Mouse (Mus musculus) midbrain, embryonic 16.5 days (tissue): ENCODE data around the gene Cnga3. TPM values are rescaled to one million over a fixed set of nuclear protein-coding genes. Genes with fewer than 3 reads are reported as not detected.
A peak's percentile ranks its signal among the peaks of the same experiment; 100 is the strongest.

ENCODE experiments used
- ATAC-seq: fragments of 200-750 bp; cut with Nextera tagmentation; 2 replicates; pipeline ENCODE4 v1.8.0; 2017; ENCODE audit warnings: moderate TSS enrichment
- H3K27ac ChIP-seq: fragments of 300-500 bp; sonication (generic); 2 replicates; pipeline ENCODE4 v1.5.1; 2014; ENCODE audit warnings: mild to moderate bottlenecking, low read length, mixed read lengths
- H3K27me3 ChIP-seq: fragments of 300-500 bp; sonication (generic); 2 replicates; pipeline ENCODE4 v1.6.1; 2014; ENCODE audit warnings: low read depth, low read length, mixed read lengths; ENCODE audit not compliant: control insufficient read depth, insufficient read depth
- H3K36me3 ChIP-seq: fragments of 300-500 bp; sonication (generic); 2 replicates; pipeline ENCODE4 v1.6.1; 2014; ENCODE audit warnings: mild to moderate bottlenecking, low read length, moderate library complexity, mixed read lengths; ENCODE audit not compliant: control insufficient read depth, insufficient read depth
- H3K4me1 ChIP-seq: fragments of 300-500 bp; sonication (generic); 2 replicates; pipeline ENCODE4 v1.6.1; 2014; ENCODE audit warnings: mild to moderate bottlenecking, low read length, mixed read lengths; ENCODE audit not compliant: control insufficient read depth, insufficient read depth
- H3K4me2 ChIP-seq: fragments of 300-500 bp; sonication (generic); 2 replicates; pipeline ENCODE4 v1.6.1; 2014; ENCODE audit warnings: mild to moderate bottlenecking, low read length, mixed read lengths
- H3K4me3 ChIP-seq: fragments of 300-500 bp; sonication (generic); 2 replicates; pipeline ENCODE4 v1.5.1; 2014; ENCODE audit warnings: low read depth, mild to moderate bottlenecking, low read length, moderate library complexity, mixed read lengths
- H3K9ac ChIP-seq: fragments of 300-500 bp; sonication (generic); 2 replicates; pipeline ENCODE4 v1.6.1; 2014; ENCODE audit warnings: low read depth, low read length, mixed read lengths
- H3K9me3 ChIP-seq: fragments of 300-500 bp; sonication (generic); replicated peaks from 2 replicates; pipeline ENCODE4 v1.6.1; 2014; ENCODE audit warnings: mild to moderate bottlenecking, low read length, mixed read lengths; ENCODE audit not compliant: control insufficient read depth, poor library complexity, severe bottlenecking
- WGBS: fragments of 180-500 bp; shearing (Covaris S2); extraction: QIAGEN DNeasy Blood & Tissue Kit; methylation state at CpG from one replicate; pipeline ENCODE4 v1.1.7; 2014; 5-methylcytosine and 5-hydroxymethylcytosine counted together
- polyA plus RNA-seq: library from polyadenylated mRNA; unstranded; fragments of >200 nt; fragmentation: Nextera tagmentation; extraction: Ambion mirVana; gene quantifications from 2 replicates; pipeline ENCODE4 v1.2.1, GENCODE M21; 2015

Gene Cnga3
- 0.38 and 0.62 TPM in 2 replicates for polyA plus RNA-seq

DNA sequence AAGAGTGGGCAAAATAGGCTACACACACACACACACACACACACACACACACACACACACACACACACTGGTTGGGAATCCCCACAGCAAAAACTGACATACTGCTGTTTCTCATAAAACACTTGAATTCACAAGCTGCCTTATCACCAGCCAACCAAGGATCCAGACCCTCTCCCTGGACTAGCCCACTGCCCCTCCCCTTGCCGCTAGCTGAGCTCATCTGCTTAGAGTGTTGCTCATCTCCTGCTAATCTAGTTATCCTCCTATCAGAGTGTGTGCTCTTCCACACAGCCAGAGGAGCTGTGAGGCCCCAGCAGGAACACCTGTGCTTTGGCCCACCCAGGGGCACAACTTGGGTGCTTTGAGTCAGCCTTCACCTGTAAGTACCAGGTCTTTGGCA, at the start of gene Cnga3:
Cnga3 (plus strand) TSS at position 291 of the 400 bp plus-strand sequence.
- H3K9ac ChIP-seq = no peak within 1 kb of the TSS
- peaks cover 10% of the 10 kb centered on the region; the same call in 1 of the 2 replicates for H3K4me1 ChIP-seq
- H3K4me2 ChIP-seq = no peak within 1 kb of the TSS
- H3K4me3 ChIP-seq = no peak within 1 kb of the TSS
- no peaks in the 10 kb centered on the region for H3K9me3 ChIP-seq
- 23% methylated on average over 1 of the region's 1 CpGs for WGBS
- no peaks in the 10 kb centered on the region for H3K27me3 ChIP-seq
- no peaks in the 10 kb centered on the region for H3K36me3 ChIP-seq
- H3K27ac ChIP-seq = no peak within 1 kb of the TSS
- ATAC-seq = 0 out of 2 replicates have a peak, but pooled peaks have one; percentile 58

DNA sequence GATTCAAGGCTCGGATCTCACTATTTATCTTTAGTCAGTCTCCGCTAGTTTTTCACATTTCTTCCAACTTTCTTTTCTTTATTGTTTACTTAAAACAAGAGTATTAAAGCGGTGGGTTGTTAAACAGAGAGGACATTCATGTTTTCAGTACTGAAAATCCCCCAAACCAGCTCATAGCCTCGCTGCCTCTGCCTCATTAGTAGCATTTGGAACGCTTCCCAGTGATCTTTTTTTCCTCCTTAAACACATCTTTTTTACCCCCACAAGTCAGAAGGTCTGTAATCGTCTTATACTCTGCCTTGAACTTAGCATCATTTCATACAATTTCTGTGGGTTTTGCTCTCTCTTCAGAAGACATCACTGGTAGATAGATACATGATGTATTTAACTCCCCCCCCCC, 48.2 kb upstream of the Cnga3 start:
- 51% methylated on average over 6 of the region's 6 CpGs for WGBS
- Histone ChIP-seq H3K4me2 (no peak overlapping the region), H3K27ac (no peak overlapping the region), H3K9ac (no peak overlapping the region), H3K4me3 (no peak overlapping the region), H3K4me1 (no peaks in the 10 kb centered on the region), H3K27me3 (no peaks in the 10 kb centered on the region), H3K36me3 (no peaks in the 10 kb centered on the region), H3K9me3 (no peaks in the 10 kb centered on the region)
- no peak for ATAC-seq

DNA sequence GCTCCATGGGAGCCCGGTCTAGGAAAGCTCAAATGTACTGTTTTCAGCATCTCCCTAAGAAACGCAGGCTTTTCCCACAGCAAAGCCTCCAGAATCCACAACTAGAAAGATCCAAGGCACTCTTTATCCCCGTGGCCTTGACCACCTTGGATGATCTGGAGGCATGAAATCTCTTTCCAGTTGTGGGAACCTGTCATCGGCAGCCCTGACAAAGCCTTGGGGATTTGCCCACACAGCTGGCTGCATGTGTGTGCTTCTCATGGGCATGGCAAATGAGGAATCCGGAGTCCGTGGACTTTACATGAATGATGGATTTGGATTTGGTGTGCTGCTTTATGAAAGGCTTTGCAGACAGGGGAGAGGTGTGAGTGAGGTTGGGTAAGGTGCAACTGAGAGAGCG, 46.3 kb upstream of the Cnga3 start:
- ATAC-seq = no peak
- H3K27me3 ChIP-seq = no peaks in the 10 kb centered on the region
- no peak overlapping the region for H3K4me3 ChIP-seq
- H3K4me1 ChIP-seq = no peaks in the 10 kb centered on the region
- no peak overlapping the region for H3K27ac ChIP-seq
- H3K9me3 ChIP-seq = no peaks in the 10 kb centered on the region
- no peak overlapping the region for H3K9ac ChIP-seq
- 66% methylated on average over 7 of the region's 7 CpGs for WGBS
- H3K36me3 ChIP-seq = no peaks in the 10 kb centered on the region
- no peak overlapping the region for H3K4me2 ChIP-seq

GRCm38 (mm10) chr1:37177874-37178273, 36.4 kb upstream of the Cnga3 start:
- H3K4me2 ChIP-seq = no peak overlapping the region
- ATAC-seq = no peak
- WGBS = 92% methylated on average over 2 of the region's 2 CpGs
- no peak overlapping the region for H3K27ac ChIP-seq
- no peaks in the 10 kb centered on the region for H3K4me1 ChIP-seq
- H3K36me3 ChIP-seq = no peaks in the 10 kb centered on the region
- no peaks in the 10 kb centered on the region for H3K9me3 ChIP-seq
- H3K9ac ChIP-seq = no peak overlapping the region
- H3K4me3 ChIP-seq = no peak overlapping the region
- H3K27me3 ChIP-seq = no peaks in the 10 kb centered on the region

DNA sequence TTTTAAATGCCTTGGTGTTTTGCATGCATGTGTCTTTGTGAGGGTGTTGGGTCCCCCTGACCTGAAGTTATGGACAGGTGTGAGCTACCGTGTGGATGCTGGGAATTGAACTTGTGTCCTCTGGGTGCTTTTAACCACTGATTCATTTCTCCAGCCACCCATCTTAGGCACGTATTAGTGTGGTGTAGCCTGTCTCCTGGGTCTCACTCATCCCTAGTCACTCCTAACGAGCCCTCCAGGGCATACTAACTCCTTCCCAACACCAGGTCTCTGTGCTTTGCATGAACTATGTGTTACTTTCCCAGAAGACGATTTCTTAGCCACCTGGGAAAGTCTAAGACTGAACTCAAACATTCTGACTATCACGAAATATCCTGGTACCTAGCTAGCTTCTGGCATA, 34.4 kb upstream of the Cnga3 start:
- H3K4me2 ChIP-seq = no peak overlapping the region
- 0 out of 2 replicates have a peak, but pooled peaks cover 3% of the 10 kb centered on the region for H3K4me1 ChIP-seq
- no peak overlapping the region for H3K9ac ChIP-seq
- 62% methylated on average over 5 of the region's 5 CpGs for WGBS
- no peak for ATAC-seq
- no peak overlapping the region for H3K27ac ChIP-seq
- no peaks in the 10 kb centered on the region for H3K9me3 ChIP-seq
- no peaks in the 10 kb centered on the region for H3K36me3 ChIP-seq
- no peak overlapping the region for H3K4me3 ChIP-seq
- no peaks in the 10 kb centered on the region for H3K27me3 ChIP-seq

DNA sequence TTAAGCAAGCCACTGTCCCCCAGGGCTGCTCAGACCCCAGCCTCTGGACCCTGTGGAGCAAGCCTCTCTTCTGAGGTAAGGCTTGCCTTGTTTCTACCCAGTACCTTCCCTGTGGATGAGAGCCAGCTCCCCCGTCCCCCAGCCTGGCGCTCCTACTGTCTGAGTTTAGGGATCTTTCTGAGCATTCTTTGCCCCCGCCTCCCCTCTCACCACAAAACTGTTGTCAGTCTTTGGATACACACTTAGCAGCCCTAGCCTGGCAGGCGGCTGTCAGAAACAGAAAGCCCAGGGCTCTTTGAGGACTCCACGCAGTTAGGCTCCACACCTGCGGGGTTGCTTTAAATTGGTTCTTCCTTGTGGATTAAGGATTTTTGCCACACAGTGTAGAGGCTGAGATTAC, 27.2 kb upstream of the Cnga3 start:
- WGBS = 49% methylated on average over 6 of the region's 6 CpGs
- H3K4me2 ChIP-seq = no peak overlapping the region
- no peak overlapping the region for H3K9ac ChIP-seq
- H3K27me3 ChIP-seq = no peaks in the 10 kb centered on the region
- no peaks in the 10 kb centered on the region; the same call in 1 of the 2 replicates for H3K9me3 ChIP-seq
- H3K4me1 ChIP-seq = 0 out of 2 replicates have a peak, but pooled peaks cover 3% of the 10 kb centered on the region
- no peak overlapping the region for H3K4me3 ChIP-seq
- ATAC-seq = no peak
- no peak overlapping the region for H3K27ac ChIP-seq
- no peaks in the 10 kb centered on the region for H3K36me3 ChIP-seq

- no peaks in the 10 kb centered on the region for H3K36me3 ChIP-seq
- ATAC-seq = no peak
- no peak overlapping the region for H3K9ac ChIP-seq
- WGBS = 65% methylated on average over 4 of the region's 4 CpGs
- H3K4me1 ChIP-seq = no peaks in the 10 kb centered on the region
- H3K4me2 ChIP-seq = no peak overlapping the region
- no peaks in the 10 kb centered on the region; the same call in 1 of the 2 replicates for H3K9me3 ChIP-seq
- H3K27me3 ChIP-seq = no peaks in the 10 kb centered on the region
- H3K27ac ChIP-seq = no peak overlapping the region
- no peak overlapping the region for H3K4me3 ChIP-seq
Observed at GRCm38 (mm10) chr1:37194607-37195006, 19.6 kb upstream of the Cnga3 start.

- Histone ChIP-seq H3K9ac (no peak overlapping the region), H3K4me2 (no peak overlapping the region), H3K9me3 (no peaks in the 10 kb centered on the region), H3K27me3 (no peaks in the 10 kb centered on the region), H3K27ac (no peak overlapping the region), H3K36me3 (no peaks in the 10 kb centered on the region), H3K4me1 (no peaks in the 10 kb centered on the region), H3K4me3 (no peak overlapping the region)
- no peak for ATAC-seq
- 94% methylated on average over 4 of the region's 4 CpGs for WGBS
Observed at GRCm38 (mm10) chr1:37201406-37201805, 12.8 kb upstream of the Cnga3 start.

GRCm38 (mm10) chr1:37207743-37208142, 6.5 kb upstream of the Cnga3 start:
- Histone ChIP-seq H3K27ac (no peak overlapping the region), H3K4me3 (no peak overlapping the region), H3K4me2 (no peak overlapping the region), H3K4me1 (no peaks in the 10 kb centered on the region), H3K36me3 (no peaks in the 10 kb centered on the region), H3K9me3 (no peaks in the 10 kb centered on the region), H3K27me3 (no peaks in the 10 kb centered on the region), H3K9ac (no peak overlapping the region)
- 67% methylated on average over 8 of the region's 8 CpGs for WGBS
- ATAC-seq = no peak
